Mouse (Mus musculus): ENCODE results near the gene Cluap1. TPM values are rescaled to one million over a fixed set of nuclear protein-coding genes. Genes with fewer than 3 reads are reported as not detected.

Cluap1 gene
- 10 to 100 TPM; 11.7 to 11.8 TPM for total RNA-seq (2021)

- DNase-seq: peak; percentile 93
These were observed at the start of gene Cluap1, which contains the start of gene 1700037C18Rik for GRCm38 (mm10) chr16:3908537-3909111. Gene Cluap1, plus strand, starts transcription at chr16:3908801. Gene 1700037C18Rik, minus strand, starts transcription at chr16:3908689.

GRCm38 (mm10) chr16:3859254-3859653 is 49.3 kb upstream of the Cluap1 start:
- DNase-seq: no peak

GRCm38 (mm10) chr16:3871815-3872214 is 36.8 kb upstream of the Cluap1 start:
- DNase-seq: no peak

- peak; percentile 91 for DNase-seq
These were observed 36.2 kb upstream of the Cluap1 start, which contains the start of gene Naa60 for GRCm38 (mm10) chr16:3872216-3873047. Gene Naa60, plus strand, starts transcription at chr16:3872375.

DNA sequence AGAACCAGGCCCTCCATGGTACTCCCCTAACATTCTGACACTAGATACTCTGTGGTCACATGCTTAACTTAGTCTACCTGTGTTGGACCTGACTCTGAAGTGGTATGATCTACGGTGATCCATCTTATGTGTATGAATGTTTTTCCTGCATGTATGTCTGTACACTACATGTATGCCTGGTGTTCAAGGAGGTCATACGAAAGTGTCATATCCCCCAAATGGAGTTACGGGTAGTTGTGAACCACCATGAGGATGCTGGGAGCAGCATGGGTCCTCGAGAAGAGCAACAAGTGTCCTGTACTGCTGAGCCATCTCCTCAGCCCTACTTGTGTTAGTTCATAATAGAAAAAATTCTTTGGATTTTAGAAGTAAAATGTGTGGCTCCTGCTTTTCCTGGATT is 32.3 kb upstream of the Cluap1 start:
- no peak for DNase-seq

DNA sequence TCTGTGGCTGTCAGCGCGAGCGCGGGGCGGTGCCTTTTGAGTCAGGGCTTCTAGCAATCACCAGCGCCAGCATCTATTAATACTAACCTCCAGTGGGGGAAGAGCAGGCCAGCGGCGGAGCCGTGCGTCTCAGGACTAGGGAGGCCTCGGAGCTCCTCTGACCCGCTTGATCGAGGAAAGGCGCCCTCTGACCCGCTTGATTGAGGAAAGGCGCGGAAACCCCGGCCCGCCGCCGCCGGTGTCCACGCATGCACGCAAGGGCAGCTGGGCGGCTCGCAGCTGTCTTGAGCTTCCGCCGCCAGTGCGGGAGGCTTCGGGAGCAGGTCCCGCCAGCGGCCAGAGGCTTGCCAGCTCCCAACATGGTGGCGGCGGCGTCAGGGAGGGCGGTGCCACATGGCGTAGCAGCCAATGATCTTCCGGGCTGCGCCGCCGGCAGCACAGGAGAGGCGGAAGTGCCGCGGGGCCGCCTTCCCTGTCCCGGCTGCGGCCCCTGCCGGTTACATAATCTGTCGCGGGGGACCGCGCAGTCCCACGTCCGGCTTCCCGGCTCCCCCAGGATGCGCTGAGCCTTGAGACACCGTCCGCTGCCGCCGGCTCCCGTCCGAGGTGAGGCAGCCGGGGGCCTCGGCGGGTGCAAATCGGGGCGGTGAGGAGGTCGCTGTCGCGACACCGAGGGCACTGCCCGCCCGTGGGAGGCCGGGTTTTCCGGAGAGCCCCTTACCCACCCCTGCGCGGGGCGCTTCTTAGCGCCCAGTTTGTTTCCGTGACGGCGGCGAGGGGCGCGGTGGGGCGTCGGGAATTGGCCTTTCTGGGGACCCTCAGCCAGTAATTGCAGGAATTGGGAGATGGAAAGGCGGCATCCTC is 24.2 kb upstream of the Cluap1 start, which contains the start of the genes Zfp597 and Gm20695:
TSS of gene Zfp597 (minus strand) at position 361 of the 864 bp plus-strand sequence.
TSS of gene Gm20695 (plus strand) at position 448 of the 864 bp plus-strand sequence.
- peak; percentile 97 for DNase-seq

GRCm38 (mm10) chr16:3885065-3885670 is 23.4 kb upstream of the Cluap1 start:
- no peak for DNase-seq

DNA sequence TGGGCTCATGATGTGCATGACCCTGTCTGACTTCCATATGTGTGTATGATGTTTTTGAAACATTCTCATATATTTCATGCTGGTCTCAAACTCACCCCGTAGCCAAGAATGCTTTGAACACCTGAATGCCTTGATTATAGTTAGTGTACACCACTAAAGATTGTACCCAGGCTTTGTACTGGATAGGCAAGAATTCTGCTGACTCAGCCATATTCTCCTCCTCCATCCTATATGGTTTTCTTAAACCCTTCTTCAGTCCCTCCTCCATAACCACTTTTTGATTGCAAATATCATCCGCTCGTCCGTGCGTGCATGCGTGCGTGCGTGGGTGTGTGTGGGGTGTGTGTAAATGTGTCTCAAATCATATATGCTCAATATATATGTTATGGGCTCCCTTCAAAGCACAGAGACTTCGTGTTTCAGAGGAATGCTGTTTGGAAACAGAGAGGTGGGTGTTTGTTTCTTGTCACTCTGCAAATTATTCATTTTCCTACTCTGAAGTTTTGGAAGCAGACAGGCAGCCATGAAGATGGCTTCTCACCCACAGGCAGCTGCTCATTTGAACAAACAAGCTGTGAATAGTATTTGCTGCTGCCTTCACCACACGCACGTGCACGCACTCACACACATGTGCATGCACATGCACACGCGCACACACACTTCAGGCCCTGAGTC is 16.8 kb upstream of the Cluap1 start:
- no peak for DNase-seq

DNA sequence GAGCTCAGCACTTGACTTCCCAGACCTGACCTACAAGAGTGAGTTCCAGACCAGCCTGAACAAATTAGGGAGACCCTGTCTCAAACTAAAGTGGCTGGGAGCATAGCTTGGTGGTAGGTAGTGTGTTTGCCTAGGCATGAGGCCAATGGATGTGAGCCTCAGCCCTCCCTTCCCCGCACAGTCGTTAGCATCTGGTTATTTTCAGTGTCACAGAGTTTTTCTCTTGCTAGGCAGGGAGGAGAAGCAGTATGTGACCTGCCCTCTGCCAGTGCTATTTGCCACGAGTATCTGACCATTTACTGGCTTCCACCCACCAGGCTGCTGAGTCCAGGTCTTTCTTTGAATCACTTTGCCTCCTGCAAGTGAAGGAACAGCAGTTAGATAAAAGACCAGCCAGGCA is 14.9 kb upstream of the Cluap1 start:
- DNase-seq: no peak

DNA sequence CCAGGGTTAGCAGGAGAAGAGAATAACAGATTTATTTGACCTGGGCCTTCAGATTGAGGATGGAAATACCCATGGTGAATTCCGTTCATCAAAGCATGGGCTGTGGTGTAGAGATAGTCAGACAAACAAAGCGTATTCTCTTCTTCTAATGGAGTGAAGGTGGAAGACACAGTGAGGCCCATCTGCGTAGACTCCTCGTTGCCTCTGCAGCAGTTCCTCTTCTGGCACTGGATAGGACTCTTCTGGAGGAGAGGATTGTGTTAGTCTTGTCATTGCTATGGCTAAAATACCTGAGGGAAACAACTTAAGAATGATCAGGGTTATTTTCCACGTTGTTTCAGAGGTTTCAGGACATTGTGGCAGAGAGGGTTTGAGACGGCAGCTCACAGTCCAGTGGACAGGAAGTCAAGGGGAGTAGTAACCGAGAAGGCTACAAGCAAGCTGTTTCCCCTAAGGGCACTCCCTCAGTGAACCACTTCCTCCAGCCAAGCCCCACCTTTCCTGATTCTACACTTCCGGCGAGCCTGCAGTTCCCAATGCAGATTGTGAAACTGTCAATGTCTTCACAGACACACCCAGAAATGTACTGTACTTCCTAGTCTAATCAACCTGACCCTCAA is 13.3 kb upstream of the Cluap1 start:
- DNase-seq: peak; percentile 44

DNA sequence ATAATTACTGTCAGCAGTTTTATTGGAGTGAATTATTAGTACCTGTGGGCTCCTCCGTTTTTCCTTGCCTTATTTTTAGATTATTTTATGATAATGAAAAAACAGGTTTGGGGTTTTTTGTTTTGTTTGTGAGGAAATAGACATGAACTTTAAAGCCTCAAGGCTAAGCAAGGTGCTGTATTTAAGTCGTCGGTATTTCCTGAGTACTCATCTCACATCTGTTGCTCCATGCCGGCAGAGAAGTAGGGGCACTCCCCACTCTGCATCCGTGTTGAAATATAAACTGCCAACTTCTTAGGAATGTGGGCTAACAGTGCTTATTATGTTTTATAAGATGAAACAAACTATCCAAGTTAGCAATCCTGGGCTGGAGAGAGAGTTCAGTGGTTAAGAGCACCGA is 12.6 kb upstream of the Cluap1 start:
- DNase-seq: no peak

DNA sequence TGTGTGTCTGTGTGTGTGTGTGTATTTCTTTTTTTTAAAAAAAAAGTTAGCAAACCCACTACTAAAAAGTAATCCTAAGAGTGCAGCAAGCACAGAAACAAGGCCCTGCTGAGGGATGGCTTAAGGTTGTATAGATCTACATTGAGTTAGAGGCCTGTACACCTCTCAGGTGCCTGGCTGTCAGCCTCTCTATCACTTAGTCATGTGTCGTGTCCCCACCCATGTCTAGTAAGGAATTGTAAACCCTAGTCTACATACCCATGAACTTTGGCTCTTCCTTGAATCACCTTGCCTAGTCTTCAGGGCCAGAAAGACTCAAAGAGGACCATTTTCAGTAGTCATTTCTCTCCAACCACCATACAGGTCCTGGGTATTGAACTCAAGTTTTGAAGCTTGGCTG is 12.0 kb upstream of the Cluap1 start:
- DNase-seq: no peak

DNA sequence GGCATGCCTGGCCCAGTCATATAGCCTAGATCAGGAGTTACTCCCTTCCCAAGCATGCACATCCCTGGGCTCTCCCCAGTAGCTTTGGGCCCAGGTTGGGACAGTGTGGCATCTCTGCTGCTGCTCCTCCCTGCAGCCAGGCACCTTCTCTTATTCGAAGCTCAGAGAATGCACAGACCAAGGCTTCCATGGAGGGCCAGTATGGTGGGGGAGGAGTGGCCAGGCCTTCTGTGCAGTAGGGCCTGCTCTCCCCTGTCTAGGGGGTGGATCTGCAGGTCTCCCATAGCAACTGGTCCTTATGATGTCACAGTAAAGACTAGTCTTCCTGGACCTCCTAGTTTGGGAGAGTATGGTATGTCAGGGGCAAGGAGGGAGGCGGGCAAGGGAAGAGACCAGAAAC is 1.1 kb upstream of the Cluap1 start:
- DNase-seq: no peak

DNA sequence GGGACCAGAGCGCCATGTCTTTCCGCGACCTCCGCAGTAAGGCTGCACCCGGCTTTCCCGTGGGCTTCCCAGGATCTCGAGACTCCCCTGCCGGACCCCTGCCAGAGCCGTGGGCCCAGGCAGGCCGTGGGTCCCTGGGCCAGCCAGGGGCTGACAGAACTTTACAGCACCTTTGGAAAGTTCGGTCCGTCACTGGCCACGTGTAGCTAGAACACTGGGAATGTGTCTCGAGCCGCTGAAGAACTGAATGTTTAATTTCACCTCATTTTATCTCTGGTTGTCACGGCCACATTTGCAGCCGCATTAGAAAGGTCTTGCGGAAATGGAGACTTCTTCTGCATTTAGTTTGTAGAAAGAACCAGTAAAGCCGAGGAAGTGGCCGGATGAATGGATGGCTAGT is 517 bp downstream of the Cluap1 start:
- no peak for DNase-seq

DNA sequence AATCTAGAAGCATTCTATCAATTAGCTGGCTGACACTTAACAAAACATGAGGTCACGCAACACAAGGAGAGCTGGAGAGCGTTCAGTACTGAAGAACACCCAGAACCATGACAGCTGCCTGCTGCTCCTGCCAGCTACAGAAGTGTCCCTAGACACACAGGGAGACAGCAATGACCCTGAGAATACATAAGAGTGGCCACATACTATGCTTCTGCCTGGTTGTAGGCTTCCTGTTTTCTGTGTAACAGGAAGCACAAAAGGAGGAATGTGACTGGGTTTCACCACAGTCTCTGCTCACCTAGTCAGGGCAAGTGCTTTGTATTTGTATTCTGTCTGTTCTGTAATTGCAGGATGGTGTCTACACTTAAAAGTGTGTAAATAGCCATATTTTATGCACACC is 12.2 kb downstream of the Cluap1 start:
- DNase-seq: no peak

- DNase-seq: no peak
These were observed 14.9 kb downstream of the Cluap1 start for GRCm38 (mm10) chr16:3923515-3923914.

GRCm38 (mm10) chr16:3923966-3924365 is 15.4 kb downstream of the Cluap1 start:
- DNase-seq: no peak

DNA sequence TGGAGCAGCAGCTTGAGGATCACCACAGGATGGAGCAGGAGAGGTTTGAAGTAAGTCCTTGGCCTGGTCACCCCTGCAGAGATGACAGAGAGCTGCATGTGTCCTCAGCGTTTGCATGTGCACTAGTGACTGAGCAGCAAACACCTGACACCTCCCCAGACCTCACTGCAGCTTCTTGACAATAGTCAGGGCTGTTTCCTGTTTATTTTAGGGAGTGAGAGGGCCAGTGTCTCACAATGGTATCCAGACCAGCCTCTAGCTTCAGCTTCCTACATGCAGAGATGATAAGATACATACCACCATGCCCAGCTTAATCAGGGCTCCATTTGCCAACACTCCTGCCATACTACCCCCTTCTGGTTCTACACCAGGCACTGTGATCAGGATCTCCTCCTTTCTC is 20.0 kb downstream of the Cluap1 start:
- no peak for DNase-seq

- no peak for DNase-seq
These were observed 20.6 kb downstream of the Cluap1 start for GRCm38 (mm10) chr16:3929151-3929550.

DNA sequence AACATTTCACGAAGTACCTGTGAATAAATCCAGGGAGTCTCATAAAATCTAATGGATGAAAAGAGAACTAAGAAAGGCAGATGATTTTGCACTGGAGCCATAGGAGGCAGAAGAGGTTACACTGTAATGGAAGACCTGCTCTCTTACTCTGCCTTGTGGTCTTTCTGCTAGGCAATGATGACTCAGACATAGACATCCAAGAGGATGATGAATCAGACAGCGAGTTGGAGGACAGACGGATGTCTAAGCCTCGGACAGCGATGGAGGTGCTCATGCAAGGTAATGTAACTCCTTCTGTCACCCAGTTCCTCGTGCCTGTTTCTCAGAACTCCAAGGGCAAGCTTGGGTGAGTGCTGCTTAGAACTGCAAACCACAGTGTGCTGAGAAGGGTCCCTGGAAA is 24.9 kb downstream of the Cluap1 start:
- DNase-seq: no peak

DNA sequence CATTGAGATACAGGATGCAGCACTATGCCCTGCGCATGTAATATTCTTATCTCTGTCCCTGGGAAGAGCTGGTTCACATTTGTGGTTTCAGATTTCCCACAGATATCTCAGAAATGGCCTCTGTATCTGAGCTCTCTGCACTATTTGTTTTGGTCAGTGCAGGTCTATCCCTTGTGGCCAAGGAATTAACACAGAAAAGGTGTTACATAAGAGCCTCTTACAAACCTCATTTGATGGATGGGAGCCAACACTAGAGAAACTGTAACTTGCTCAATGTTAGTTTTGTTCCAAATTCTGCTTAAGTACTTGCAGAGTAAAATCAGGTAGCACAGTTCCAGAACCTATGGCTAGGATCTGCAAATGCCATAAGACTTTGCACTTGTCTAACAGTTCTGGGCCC is 25.5 kb downstream of the Cluap1 start:
- no peak for DNase-seq

Data from heart, postnatal 4 days (tissue).